Mouse (Mus musculus): Measurements from ENCODE around the gene Lipa.

Gene Lipa

DNA sequence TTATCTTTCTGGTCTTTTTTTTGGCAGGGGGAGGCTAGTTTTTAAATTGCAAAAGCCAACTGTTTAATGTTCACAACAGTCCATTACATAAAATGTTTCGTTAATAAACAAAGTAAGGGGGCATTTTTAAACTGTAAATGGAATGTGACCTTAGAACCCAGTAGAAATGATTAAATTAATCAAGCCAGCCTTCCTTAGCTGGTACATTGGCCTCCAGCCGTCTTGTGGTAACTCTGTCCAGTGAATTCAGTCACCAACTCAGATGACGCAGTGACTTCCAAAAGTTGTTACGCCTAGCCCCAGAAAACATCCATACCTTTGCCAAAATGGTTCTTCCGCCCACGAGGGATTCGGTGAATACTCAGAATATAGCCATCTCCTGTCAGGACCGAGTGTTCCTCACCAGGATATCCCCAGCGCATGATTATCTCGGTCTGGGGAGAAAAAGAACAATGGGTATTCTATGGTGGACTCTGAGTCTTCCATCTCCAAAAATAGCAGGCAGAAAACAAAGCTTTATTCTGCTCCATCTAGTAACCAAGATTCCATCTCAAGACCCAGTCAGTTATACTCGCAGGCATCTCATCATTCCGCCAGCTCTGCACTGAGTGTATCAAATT lies 4.1 kb downstream of the Lipa start:
- DNase-seq (ENCODE audit: low read depth) = no peak

DNA sequence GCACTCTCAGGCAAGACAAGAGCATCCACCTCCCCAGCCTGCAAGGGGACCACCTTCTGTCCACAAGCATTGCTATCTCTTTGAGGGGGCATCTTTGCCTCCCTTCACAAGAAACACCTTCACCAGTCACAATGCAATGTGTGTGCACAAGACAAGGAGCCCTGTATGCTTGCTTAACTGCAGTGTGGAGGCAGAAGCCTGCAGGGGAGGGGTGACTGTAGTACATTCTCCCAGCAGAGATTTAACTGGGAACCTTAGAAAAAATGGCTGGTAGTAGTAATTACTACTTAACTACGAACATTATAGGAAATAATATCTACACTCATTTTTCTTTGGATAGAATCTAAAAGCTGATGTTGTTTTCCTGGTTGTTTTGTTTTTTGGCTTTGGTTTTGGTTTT lies 5.3 kb downstream of the Lipa start:
- DNase-seq (ENCODE audit: low read depth) = no peak

DNA sequence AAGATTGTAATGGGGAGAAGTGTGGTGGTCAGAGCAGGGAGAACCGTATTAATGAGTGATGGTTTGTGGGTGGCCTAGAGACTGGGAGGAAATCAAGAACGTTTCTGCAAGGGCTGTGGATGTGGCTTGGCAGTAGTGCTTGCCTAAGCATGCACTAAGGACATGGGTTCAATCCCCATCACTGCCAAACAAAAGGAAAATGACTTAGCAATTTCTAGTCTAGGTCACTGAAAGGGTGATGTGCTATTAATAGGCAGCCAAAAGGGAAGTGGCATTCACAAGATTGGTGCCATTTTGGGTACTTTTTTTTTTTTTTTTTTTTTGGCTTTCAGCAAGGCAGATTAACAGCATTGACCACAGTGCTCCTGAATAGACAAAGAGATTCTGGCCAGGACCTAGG lies 5.9 kb downstream of the Lipa start:
- no peak for DNase-seq (ENCODE audit: low read depth)

DNA sequence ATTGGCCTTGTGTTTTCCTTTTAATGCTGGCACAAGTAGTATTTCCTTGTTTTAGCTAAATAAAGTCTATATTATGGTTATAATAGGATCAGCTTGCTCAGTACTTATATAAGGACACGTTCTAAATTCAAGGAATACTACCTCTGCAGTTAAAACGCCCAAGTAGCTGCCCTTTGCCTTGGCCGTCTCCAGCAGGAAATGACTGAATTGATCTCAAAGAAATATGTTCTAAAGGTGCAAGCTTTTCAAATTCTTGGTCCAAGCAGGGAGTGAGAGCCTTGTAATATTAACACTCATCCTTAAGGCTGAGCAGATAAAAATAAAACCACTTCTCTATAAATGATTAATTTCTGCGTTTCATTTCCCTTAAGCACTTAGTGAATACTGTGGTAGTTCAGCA lies 7.2 kb downstream of the Lipa start:
- no peak for DNase-seq (ENCODE audit: low read depth)

DNA sequence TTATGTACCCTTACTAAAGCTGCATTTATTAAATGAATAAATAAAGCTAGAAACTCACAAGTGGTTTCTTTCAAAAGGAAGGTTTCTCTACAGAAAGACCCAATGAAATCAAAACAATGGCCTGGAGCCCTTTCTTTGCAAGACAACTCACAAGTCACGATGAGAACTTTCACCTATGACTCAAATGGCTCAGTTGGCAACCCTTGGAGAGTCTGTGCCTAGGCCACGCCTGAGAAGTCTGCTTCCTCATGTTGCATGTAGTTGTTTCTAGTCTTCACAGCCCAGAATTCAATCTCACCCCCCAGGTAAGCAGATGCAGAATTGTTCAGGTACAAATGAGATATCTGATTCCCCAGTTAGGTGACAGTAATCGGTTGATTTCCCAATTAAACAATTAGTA lies 7.6 kb downstream of the Lipa start:
- DNase-seq (ENCODE audit: low read depth) = no peak

DNA sequence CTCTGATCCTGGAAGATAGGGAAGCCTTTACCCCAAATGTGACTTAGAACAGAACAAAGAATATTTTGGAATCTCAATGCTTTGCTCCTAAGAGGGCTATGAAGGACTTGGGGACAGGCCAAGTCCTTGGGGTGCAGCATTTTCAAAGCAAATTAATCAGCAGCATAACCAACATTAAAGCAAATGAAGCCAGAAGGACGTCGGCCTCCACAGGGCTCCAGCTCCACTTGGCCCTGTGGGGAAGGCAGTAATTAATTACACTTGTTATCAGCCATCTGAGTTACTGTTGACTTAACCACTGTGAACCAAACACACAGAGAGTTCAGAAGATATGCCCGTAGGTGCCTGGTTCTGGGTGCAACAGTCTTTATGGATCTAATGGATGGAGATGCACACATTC lies 8.5 kb downstream of the Lipa start:
- DNase-seq (ENCODE audit: low read depth) = no peak

DNA sequence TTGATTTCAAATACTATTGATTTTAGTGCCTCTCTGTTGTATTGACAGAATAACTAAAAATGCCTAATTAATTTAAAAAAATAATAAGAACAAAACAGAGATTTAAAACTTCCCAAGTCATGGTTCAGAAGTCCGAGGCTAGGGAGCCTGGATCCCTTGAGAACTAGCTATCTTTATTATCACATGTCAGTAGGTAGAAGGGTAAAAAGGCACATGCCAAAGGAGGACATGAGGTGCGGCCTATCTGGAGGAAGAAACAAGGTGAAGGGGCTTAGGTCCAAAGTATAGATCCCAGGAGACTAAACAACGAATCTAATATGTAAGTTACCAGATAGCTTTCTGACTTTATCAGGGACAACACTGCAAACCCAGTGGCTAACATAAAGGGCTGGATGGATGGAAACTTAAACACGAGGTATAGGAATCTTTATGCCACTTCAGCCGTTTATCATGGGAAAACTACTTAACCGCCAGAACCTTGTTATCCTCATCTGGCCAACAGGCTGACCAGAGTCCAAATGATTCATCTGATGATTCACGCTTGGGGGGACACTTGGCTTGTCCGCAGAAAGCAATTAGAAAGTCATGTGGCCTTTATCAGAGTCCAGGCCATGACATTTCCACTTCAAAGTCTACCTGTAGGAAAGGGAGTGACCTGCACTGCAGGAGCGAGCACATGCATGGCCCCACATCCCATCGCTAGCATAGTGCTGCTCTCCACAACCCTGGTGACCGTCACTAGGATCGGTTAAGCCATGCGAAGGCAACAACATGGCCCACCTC lies 9.3 kb downstream of the Lipa start:
- DNase-seq (ENCODE audit: low read depth) = no peak

DNA sequence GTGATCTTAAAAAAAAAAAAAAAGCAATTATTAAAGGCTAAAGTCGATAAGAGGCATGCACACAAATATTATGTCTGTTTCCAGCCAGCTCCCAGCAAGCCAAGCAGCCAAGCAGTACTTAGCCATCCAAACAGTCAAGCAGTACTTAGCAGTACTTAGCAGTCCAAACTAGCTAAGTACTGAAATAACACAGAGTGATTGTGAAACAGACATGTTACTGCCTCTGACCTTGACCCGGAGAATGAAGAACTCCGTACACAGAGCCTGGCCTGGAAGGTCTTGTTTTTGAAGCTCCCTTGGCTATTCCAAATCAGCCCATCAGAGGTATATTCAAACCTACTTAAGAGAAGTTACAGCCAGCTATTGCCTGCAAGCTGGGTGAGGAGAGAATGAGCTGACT lies 10.1 kb downstream of the Lipa start:
- no peak for DNase-seq (ENCODE audit: low read depth)

DNA sequence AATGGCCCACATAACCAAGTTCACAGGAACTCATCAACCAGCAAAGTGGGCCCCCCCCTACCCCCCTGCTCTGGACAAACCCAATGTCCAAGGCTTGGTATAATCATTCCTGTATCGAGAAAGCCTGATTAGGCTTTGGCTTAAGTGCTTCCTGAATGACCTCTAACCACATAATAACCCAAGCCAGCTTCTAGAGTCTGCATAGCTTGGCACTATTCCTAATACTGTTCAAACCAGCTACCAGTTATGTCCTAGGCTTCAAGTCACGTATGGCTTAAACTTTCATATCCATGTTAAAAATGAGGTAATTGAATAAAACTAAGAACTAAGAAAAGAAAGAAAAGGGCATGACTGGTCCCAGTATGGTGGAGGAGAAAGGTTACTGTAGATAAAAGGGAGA lies 10.9 kb downstream of the Lipa start:
- no peak for DNase-seq (ENCODE audit: low read depth)

DNA sequence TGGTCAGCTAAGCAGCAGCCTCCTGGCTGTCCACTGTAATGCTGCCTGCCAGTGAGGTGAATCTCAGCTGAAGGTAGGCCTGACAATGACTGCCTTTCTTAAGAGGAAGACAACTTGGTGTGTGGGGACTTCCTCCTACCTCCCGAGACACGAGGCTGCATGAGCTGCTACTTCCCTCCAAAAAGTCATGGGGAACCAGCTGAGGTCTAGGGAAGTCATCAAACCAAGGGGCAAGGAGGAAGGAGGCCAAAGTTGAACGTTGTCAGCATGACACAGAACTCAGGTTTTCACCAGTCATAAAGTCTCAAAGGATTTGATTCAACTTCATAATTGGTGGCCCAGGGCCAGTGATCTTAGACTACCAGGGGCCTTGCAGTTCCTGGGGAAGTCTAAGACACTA lies 11.6 kb downstream of the Lipa start:
- no peak for DNase-seq (ENCODE audit: low read depth)

DNA sequence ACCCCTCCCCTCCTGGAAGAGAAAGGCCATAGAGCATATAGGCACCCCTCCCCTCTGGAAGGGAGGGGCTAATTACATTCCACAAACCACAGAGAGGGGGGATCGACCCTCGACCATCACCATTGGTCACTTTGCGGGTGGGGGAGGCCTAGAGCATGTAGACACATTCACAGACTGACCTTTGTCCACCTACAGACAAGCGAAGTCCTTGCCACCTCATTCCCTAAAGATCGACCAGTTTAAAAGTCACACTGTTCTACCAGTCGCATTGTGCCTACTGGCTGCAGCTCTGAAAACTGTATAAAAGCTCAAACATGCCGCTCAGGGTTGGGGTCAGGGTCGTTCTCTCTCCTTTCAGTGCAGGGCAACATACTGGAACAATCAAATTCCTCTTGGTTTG lies 15.7 kb downstream of the Lipa start:
- no peak for DNase-seq (ENCODE audit: low read depth)

DNA sequence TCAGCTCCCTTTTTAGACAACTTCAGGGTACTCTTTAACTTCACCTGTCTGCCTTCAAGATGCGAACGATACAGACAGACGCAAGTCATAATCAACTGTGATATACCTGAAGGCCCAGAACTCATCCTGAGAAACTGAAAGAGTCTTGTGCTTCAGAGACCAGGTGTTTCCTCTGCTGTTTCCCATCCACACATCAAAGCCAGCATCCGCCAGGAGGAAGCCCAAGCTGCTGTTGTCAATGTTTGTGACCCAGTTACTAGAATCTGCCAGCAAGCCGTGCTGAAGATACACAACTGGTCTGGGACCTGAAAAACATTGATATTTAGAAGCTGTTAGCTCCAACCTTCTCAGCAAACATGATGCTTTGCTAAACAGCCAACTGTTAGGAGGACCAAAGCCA lies 16.6 kb downstream of the Lipa start:
- peak; percentile 77 for DNase-seq (ENCODE audit: low read depth)

DNA sequence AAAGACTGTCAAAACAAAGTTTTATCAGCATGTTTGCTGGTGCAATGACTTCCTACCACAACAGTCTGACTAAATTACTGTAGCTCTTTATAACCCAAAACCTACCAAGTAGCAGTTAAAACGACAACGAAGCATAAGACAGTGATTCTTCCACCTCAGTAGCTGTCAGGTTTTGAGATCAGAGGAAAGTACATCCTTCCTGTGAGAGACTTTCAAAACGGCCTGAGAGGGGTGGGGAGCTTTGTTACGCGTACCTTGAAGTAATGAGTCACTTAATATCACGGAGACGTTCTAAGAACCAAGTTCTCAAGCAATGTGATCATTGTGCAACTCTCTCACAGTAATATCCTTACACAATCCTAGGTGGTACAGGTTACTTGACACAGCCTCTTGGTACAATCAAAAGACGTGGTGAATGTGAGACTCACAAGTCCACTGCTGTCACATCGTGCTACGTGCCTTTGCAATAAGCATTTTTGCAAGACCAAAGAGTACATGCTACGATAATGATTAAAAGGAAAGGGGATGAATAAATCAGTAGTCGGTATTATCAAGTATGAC lies 22.0 kb downstream of the Lipa start:
- peak; percentile 83 for DNase-seq (ENCODE audit: low read depth)

DNA sequence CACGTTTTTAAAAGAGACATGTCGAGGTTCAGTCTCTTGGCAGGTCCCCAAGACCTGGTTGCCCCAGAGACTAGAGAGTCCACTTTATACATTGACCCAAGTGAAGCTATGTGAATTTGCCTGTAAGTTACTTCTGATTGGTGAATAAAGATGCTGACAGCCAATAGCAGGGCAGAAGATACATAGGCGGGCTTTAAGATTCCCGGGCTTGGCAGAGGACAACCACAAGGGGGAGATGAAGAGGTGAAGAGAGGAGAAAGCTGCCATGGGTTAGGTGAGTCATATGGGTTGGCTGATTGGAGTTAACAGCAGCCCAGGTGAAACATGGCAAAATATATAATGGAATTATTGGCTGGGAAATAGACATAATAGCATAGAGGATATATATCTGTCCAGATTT lies 26.5 kb downstream of the Lipa start:
- DNase-seq (ENCODE audit: low read depth) = peak; percentile 92

DNA sequence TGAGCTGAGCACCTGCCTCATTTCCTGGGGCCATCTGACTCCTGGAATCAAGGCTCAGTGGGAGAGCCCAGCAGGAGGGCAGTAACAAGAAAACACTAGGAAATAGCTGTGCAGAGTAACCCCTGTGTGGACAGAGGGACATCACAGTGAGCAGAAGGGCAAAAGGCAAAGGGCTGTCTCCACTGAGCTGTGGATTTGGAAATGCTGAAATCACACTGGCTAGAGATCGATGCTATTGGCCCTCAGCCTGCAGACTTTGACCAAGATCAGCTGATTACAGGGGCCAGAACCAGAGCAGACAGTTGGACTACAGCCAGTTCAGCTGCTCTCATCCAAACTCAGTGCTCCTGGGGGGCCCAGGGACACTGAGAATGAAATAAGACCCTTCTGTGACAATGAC lies 30.9 kb downstream of the Lipa start:
- no peak for DNase-seq (ENCODE audit: low read depth)

DNA sequence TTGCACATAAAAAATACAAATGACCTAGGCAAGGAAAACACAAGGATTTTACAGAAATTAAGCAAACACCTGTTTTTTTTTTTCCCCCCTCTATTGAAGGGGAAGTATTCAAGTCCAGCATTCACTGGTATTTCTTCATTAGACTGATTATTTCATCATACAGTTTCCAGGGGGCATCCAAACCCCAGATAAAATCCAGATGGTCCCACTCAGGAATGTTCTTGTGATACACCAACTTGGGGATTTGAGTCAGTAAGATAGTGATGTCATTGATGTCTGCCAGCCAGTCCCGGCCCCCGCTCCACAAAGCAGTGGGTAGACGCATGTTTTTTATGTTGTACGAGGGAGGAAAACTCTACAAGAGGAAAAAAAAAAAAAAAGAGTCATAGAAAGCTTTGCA lies 33.4 kb downstream of the Lipa start:
- no peak for DNase-seq (ENCODE audit: low read depth)

DNA sequence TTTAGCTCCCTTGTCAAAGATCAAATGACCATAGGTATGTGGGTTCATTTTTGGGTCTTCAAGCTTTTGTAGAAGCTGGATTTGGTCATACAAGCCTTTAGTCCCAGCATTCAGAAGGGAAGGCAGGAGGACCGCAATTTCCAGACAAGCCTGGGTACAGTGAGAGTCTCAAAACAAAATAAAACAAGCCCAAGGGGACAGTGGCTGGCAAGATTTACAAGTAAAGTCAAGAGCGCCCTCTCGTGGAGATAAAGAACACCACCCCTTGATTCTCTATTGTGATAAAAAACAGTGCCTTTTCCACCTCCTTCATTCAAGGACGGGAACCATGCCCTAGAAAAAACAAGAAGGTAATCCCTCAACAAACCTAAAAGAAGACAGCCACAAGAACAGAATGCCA lies 43.7 kb downstream of the Lipa start:
- DNase-seq (ENCODE audit: low read depth) = peak; percentile 82

DNA sequence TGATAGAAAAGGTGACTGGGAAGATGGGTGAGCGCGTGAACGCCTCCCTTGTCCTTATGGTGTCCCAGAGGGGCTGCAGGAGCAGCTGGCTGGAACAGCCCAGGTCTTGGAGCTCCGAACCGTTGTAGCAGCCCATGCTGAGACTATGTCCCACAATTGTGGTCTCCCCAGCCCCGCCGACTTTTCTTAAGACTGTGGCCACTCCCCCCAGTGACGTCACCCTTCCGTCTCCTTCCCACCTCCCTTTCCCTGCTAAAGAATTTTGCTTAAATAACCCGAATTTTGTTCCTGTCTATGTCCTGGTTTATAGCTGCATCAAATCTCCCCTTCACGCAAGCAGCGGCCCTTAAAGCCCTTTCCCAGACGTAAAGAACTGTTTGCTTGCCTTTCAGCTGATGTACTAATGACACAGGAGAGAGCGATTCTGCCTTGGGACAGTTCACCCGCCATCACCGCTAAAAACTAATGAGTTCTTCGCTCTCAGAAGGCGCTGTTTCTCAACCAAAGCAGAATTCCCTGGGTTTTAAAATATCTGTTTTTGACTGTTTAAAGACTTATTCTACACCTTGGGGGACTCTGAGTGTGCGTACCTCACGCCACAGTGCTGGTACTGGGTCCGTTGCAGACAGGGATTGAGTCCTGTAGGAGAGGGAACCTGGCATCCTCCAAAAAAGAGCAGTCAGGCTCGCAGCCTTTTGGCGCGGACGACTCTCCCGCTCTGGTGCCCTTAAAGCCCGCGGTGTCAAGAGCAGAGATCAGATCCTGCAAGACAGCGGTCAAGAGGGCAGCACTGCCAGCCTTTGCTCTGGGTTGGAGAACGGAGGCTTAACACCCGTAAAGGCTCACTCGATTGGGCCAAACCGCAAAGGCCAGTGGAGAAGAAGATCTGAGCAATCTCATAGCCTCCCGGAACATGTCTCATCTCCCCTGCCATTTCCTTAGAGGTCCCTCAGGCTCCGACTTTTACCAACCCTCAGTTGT lies 52.0 kb downstream of the Lipa start, which contains the start of gene Ch25h:
Gene Ch25h (minus strand): TSS at position 174 of the 981 bp plus-strand sequence.
- peak; percentile 56 for DNase-seq (ENCODE audit: low read depth)

DNA sequence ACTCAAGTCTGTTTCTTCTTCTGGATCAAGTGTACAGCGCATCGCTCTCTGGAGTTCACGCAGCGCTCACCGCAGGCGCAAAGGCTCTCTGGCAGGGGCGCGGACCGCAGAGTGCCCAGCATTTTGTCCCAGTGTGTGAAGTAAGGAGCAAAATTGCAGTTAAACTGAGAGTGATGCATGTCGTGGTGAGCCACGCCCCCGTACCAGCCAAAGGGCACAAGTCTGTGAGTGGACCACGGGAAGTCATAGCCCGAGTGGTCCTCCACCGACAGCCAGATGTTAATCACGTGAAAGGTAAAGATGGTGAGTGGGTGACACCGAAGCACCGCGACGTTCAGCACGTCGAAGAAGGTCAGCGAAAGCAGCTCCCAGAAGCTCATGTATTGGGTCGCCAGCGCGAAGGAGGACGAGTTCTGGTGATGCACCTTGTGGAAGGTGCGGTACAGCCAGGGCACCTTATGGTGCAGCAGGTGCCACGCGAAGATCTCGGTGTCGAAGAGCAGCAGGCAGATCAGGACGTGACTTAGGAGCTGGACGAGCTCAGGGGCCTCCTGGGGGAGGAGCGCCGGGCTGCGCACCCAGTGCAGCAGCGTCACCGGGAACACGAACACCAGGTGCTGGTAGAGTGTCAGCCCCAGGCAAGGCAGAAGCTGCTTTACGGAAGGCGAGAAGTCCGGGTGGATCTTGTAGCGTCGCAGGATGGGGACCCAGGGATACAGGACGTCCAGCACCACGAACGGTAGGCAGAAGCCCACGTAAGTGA lies 52.9 kb downstream of the Lipa start:
- DNase-seq (ENCODE audit: low read depth) = peak; percentile 58

DNA sequence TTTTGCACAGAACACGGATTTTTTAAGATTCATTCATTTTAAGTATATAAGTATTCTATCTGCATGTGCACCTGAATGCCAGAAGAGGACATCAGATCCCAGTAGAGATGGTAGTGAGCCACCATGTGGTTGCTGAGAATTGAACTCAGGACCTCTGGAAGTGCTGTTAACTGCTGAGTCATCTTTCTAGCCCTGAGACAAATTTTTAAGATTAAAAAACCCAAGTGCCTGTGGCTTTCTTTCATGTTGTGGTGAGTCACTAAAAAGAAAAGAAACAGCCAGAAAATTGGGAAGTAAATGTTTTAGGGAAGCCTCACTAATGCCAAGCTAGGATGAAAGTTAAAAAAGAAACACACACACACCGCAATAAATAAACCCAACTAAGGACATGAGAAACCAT lies 55.6 kb downstream of the Lipa start:
- no peak for DNase-seq (ENCODE audit: low read depth)

DNA sequence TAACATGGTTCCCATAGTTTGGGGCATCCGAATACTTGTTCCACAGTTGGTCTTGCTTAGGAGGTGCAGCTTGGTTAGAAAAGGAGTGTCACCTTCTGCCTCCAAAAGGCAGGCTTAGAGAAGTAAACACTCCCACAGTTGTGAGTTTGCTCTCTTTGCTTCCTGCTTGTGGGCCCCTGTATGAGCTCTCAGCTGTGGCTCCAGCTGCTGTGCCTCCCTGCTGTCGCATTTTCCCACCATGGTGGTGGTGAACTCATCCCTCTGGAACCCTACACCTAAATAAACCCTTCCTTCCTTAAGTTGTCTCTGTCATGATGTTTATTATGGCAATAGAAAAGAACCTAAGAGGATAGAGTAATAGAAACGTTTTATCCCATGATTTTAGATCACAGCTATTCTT lies 58.5 kb downstream of the Lipa start:
- DNase-seq (ENCODE audit: low read depth) = no peak

DNA sequence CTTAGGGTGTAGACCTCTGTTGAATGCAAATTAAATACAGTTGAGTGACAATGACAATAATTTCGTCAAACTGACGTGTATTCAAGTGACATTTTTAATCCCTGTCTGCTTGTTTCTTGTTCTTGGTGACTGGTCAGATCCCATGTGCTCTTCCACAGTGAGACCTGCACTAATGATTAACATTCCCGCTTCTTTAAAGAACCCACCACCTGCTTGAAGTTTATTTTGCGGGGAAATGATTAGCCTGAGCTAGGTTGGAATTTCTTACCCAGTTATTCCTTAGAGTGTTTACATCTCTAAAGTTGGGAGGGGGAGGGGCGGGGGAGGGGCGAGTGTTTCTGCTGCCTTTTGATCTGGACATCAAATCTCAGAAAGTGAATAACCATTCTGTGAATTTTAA lies 59.1 kb downstream of the Lipa start:
- no peak for DNase-seq (ENCODE audit: low read depth)

Data from naive thymus-derived CD4-positive, alpha-beta T cell, adult 2 months (primary cell).